Mouse (Mus musculus): Measurements from ENCODE around the gene Phlpp2.

DNA sequence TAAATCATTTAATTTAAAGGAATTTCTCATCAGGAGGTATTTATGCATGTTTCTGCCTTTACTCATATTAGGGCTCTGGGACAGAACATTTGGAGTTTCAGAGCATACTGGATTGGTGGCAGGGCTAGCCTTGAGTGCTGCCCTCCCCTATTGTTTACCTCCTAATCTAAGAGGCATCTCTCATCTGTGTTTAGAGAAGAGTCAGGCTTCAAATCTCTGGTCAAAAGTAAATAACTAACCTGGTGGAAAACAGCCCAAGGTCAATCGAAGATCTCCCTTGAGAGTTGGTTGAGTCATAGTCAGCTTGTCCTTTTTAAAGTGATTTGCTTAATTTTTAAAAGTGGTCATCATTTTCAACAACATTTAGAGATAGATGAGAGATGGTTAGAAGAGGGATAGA lies 124.6 kb downstream of the Phlpp2 start:
- TF ChIP-seq CTCF (IDR thresholded peaks at IDR 0.05): no peak
- no peak for TF ChIP-seq EP300 (IDR thresholded peaks at IDR 0.05)
